Mouse (Mus musculus): ENCODE measurements at regions not wholly inside any gene's neighbourhood (a gene's known extent, or its start where the extent isn't known, plus 50 kb on each side); places are given as distances from the start of the nearest gene placed in this dataset.
"Not testable (repeated sequence)": the region's sequence is repeated elsewhere in the genome, so short reads cannot be mapped to it uniquely, and the experiment has no call there.

GRCm38 (mm10) chr4:28064935-28065334 lies 748.0 kb upstream of the Epha7 start:
- intact Hi-C loops (cut with DNase I), result no loop called here
- DNase-seq, result no peak

- DNase-seq, result no peak
- intact Hi-C loops (cut with DNase I), result no loop called here
These were observed 747.1 kb upstream of the Epha7 start for GRCm38 (mm10) chr4:28065828-28066227.

GRCm38 (mm10) chr4:28079030-28079429 lies 733.9 kb upstream of the Epha7 start:
- no peak for DNase-seq
- intact Hi-C loops (cut with DNase I), result no loop called here

GRCm38 (mm10) chr4:28092854-28093253 lies 720.1 kb upstream of the Epha7 start:
- no peak for DNase-seq
- intact Hi-C loops (cut with DNase I), result no loop called here

GRCm38 (mm10) chr4:28143165-28143564 lies 669.8 kb upstream of the Epha7 start:
- no peak for DNase-seq
- intact Hi-C loops (cut with DNase I), result no loop called here

GRCm38 (mm10) chr4:28155116-28155515 lies 657.8 kb upstream of the Epha7 start:
- intact Hi-C loops (cut with DNase I), result no loop called here
- no peak for DNase-seq

- intact Hi-C loops (cut with DNase I), result no loop called here
- DNase-seq, result peak; percentile 2 to 8
These were observed 636.2 kb upstream of the Epha7 start for GRCm38 (mm10) chr4:28176771-28177170.

- intact Hi-C loops (cut with DNase I), result no loop called here
These were observed 622.1 kb upstream of the Epha7 start for GRCm38 (mm10) chr4:28190861-28191260.

GRCm38 (mm10) chr4:28227594-28228208 lies 585.2 kb upstream of the Epha7 start:
- intact Hi-C loops (cut with DNase I), result no loop called here
- no peak for DNase-seq

More at GRCm38 (mm10) chr4:28190861-28191260, 622.1 kb upstream of the Epha7 start:
- no peak for DNase-seq

GRCm38 (mm10) chr4:28235516-28235915 lies 577.4 kb upstream of the Epha7 start:
- intact Hi-C loops (cut with DNase I); DNase-seq: not testable (repeated sequence)

GRCm38 (mm10) chr4:28242272-28242671 lies 570.7 kb upstream of the Epha7 start:
- intact Hi-C loops (cut with DNase I), result no loop called here
- DNase-seq, result no peak
